Mouse (Mus musculus) CH12.LX (cell line): ENCODE measurements around the gene Fgf12.

ENCODE experiments used
- CTCF ChIP-seq, 2 experiments: IDR thresholded peaks in 1 of 2; conservative IDR thresholded peaks in 1 of 2; 2 replicates each; pipeline ENCODE4 v1.5.1; 2011 to 2012; ENCODE audit warnings: low read depth in 2 of 2, low read length in 2 of 2, improper control_type of control experiment in 1 of 2, inconsistent platforms in 1 of 2, mild to moderate bottlenecking in 1 of 2, moderate library complexity in 1 of 2
- EP300 ChIP-seq: IDR thresholded peaks from 2 replicates; pipeline ENCODE4 v1.6.1; 2011; ENCODE audit warnings: low read length, improper control_type of control experiment
- NELFE ChIP-seq: IDR thresholded peaks from 2 replicates; pipeline ENCODE4 v1.6.1; 2011; ENCODE audit warnings: low read depth, low read length, improper control_type of control experiment
- PAX5 ChIP-seq: IDR thresholded peaks from 2 replicates; pipeline ENCODE4 v1.6.1; 2012; ENCODE audit warnings: low read length, inconsistent platforms, mixed read lengths
- POLR2A ChIP-seq: IDR thresholded peaks from 2 replicates; pipeline ENCODE4 v1.6.1; 2011; ENCODE audit warnings: low read depth, mild to moderate bottlenecking, improper control_type of control experiment, low read length
- POLR2AphosphoS2 ChIP-seq: IDR thresholded peaks from 2 replicates; pipeline ENCODE4 v1.6.1; 2011; ENCODE audit warnings: low read depth, low read length, improper control_type of control experiment
- ZMIZ1 ChIP-seq: IDR thresholded peaks from 2 replicates; pipeline ENCODE4 v1.6.1; 2012; ENCODE audit warnings: low read depth, mild to moderate bottlenecking, inconsistent platforms, low read length, improper control_type of control experiment

DNA sequence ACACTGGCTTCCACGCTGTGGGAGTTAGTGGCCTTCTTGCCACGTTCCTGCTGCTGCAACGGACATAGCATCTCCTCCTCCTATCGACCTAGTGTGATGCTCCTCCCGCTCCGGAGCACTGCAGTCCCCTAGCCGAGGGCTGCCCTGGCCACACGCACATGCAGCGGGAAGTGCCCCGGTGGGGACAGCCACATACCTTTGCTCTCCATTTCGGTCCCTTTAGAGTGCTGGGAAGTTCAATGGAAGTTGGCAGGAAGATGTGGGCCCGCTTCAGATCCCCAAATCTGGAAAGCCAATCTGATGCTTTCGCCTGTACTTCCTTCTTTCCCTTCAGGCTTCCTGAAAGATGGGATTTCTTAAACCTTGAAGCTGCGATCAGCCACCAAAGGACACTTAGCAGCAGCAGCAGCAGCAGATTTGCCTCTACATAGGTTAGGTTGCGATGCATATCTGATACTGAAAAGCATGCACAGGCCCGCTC lies at the start of gene Fgf12:
- TF ChIP-seq PAX5 = no peak
- no peak for TF ChIP-seq EP300
- no peak for TF ChIP-seq CTCF (conservative IDR thresholded peaks at IDR 0.05 in 1 of 2, IDR thresholded peaks at IDR 0.05 in 1 of 2; ENCODE audit: low read depth in 2 of 2, low read length in 2 of 2)
- TF ChIP-seq POLR2A = no peak
- TF ChIP-seq POLR2AphosphoS2 = no peak
- no peak for TF ChIP-seq NELFE
- TF ChIP-seq ZMIZ1 = no peak
